Mouse (Mus musculus): ENCODE measurements around the gene Acer1. TPM values are rescaled to one million over a fixed set of nuclear protein-coding genes. Genes with fewer than 3 reads are reported as not detected.

Gene Acer1
- total RNA-seq, 4 experiments from 2014 or later, result not detected

Other genes with a start within 250 kb of the Acer1 start
- gene Nrtn, start 224.6 kb downstream of the Acer1 start, total RNA-seq (2022), result 10 to 100 TPM; 22.4 to 26.7 (median 24.6) TPM
- 10 to 100 TPM; 15.6 to 18.5 (median 16.6) TPM for gene Dus3l, start 217.4 kb downstream of the Acer1 start, total RNA-seq (2022)
- under 1 TPM; 0.31 to 0.60 (median 0.43) TPM for gene Prr22, start 211.9 kb downstream of the Acer1 start, total RNA-seq (2022)
- gene Rfx2, start 151.1 kb downstream of the Acer1 start, total RNA-seq (2022), result 1 to 10 TPM; 1.6 to 3.5 (median 2.7) TPM
- not detected for gene Acsbg2, start 107.7 kb downstream of the Acer1 start, total RNA-seq (2022)
- gene 1700061G19Rik, start 106.6 kb downstream of the Acer1 start, total RNA-seq (2022), result not detected
- gene Mllt1, start 46.7 kb downstream of the Acer1 start, total RNA-seq (2022), result 10 to 100 TPM; 23.3 to 26.9 (median 26.4) TPM
- gene Clpp, start 8.2 kb upstream of the Acer1 start, total RNA-seq (2022), result 10 to 100 TPM; 77.9 to 82.7 (median 80.2) TPM
- 10 to 100 TPM; 68.0 to 76.3 (median 74.3) TPM for gene Alkbh7, start 15.2 kb upstream of the Acer1 start, total RNA-seq (2022)
- not detected for gene Pspn, start 17.9 kb upstream of the Acer1 start, total RNA-seq (2022)
- gene Gtf2f1, start 29.2 kb upstream of the Acer1 start, total RNA-seq (2022), result 10 to 100 TPM; 17.7 to 25.1 (median 20.6) TPM
- under 1 TPM in 2 of 4 experiments, not detected in 2; 0.37 to 0.60 TPM for gene Gm17949, start 29.3 kb upstream of the Acer1 start, total RNA-seq (2022)
- gene Khsrp, start 49.4 kb upstream of the Acer1 start, total RNA-seq (2022), result 10 to 100 TPM; 35.0 to 47.6 (median 38.6) TPM
- not detected for gene Slc25a41, start 59.5 kb upstream of the Acer1 start, total RNA-seq (2022)
- under 1 TPM in 2 of 4 experiments, not detected in 2; 0.23 to 0.72 TPM for gene Crb3, start 77.0 kb upstream of the Acer1 start, total RNA-seq (2022)
- 10 to 100 TPM; 64.7 to 74.7 (median 70.4) TPM for gene Slc25a23, start 77.7 kb upstream of the Acer1 start, total RNA-seq (2022)
- 1 to 10 TPM in 2 of 4 experiments, under 1 TPM in 2; 0.90 to 1.6 (median 1.2) TPM for gene Dennd1c, start 96.4 kb upstream of the Acer1 start, total RNA-seq (2022)
- gene Tubb4a, start 105.7 kb upstream of the Acer1 start, total RNA-seq (2022), result 1 to 10 TPM; 1.1 to 1.7 (median 1.4) TPM
- under 1 TPM; 0.25 to 0.83 (median 0.43) TPM for gene Tnfsf9, start 123.2 kb upstream of the Acer1 start, total RNA-seq (2022)
- not detected for gene Cd70, start 167.7 kb upstream of the Acer1 start, total RNA-seq (2022)
- gene Tnfsf14, start 212.1 kb upstream of the Acer1 start, total RNA-seq (2022), result under 1 TPM in 1 of 4 experiments, not detected in 3; 0.20 TPM
- 100 to 1,000 TPM in 2 of 4 experiments, 10 to 100 TPM in 2; 65.8 to 155 (median 120) TPM for gene C3, start 246.0 kb upstream of the Acer1 start, total RNA-seq (2022)